Mouse (Mus musculus) right cerebral cortex, adult 2 months (tissue): ENCODE results near the gene Mdga1.
"Not testable (repeated sequence)": the region's sequence is repeated elsewhere in the genome, so short reads cannot be mapped to it uniquely, and the experiment has no call there.

Experiments
- DNase-seq, 2 experiments: peaks; one replicate each; pipeline ENCODE4 v3.0.0; 2021 to 2022; ENCODE audit warnings: low spot score in 2 of 2

Mdga1 gene

GRCm38 (mm10) chr17:29799398-29800095, 170.3 kb downstream of the Mdga1 start:
- no peak for DNase-seq

GRCm38 (mm10) chr17:29798151-29798550, 171.7 kb downstream of the Mdga1 start:
- no peak for DNase-seq

- no peak for DNase-seq
These were observed 173.1 kb downstream of the Mdga1 start for GRCm38 (mm10) chr17:29796787-29797186.

- DNase-seq: peak; percentile 64 to 79
These were observed 173.8 kb downstream of the Mdga1 start for GRCm38 (mm10) chr17:29796086-29796485.

GRCm38 (mm10) chr17:29795050-29795770, 174.7 kb downstream of the Mdga1 start:
- DNase-seq: peak in 1 of 2 experiments; percentile 37

GRCm38 (mm10) chr17:29791531-29792050, 178.3 kb downstream of the Mdga1 start:
- no peak for DNase-seq

GRCm38 (mm10) chr17:29790231-29790740, 179.6 kb downstream of the Mdga1 start:
- no peak for DNase-seq

GRCm38 (mm10) chr17:29789715-29790114, 180.2 kb downstream of the Mdga1 start:
- DNase-seq: no peak

GRCm38 (mm10) chr17:29788573-29788972, 181.3 kb downstream of the Mdga1 start:
- no peak for DNase-seq

- no peak for DNase-seq
These were observed 185.1 kb downstream of the Mdga1 start for GRCm38 (mm10) chr17:29784820-29785219.

- not testable (repeated sequence) for DNase-seq
These were observed 188.4 kb downstream of the Mdga1 start for GRCm38 (mm10) chr17:29781472-29781871.

- no peak for DNase-seq
These were observed 191.9 kb downstream of the Mdga1 start for GRCm38 (mm10) chr17:29778021-29778420.
